Mouse (Mus musculus): ENCODE data around the gene Polr2i. TPM values are rescaled to one million over a fixed set of nuclear protein-coding genes. Genes with fewer than 3 reads are reported as not detected.
"Not testable (repeated sequence)": the region's sequence is repeated elsewhere in the genome, so short reads cannot be mapped to it uniquely, and the experiment has no call there.

Gene Polr2i
- total RNA-seq, 4 experiments from 2014 or later = 56.6 to 66.4 (median 60.7) TPM

DNA sequence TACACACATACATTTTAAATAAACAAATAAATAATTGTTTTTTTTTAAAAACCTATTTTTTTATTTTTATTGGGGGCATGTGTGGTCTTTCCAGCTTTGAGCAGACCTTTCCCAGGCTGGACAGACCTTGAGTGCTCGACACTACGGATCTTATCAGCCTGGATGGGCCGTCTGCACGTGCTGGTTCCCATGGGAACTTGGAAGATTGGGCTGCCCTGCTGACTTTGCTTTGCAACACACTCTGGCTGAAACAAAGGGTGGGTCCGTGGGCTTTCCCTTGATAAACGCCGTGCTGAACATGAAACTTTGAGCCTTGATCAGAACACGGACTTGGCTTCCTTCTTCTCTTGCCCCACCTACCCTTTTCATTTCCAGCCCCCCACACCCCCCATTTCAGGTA is 27.4 kb upstream of the Polr2i start:
- no peak for DNase-seq (ENCODE audit: low spot score in 2 of 2)

DNA sequence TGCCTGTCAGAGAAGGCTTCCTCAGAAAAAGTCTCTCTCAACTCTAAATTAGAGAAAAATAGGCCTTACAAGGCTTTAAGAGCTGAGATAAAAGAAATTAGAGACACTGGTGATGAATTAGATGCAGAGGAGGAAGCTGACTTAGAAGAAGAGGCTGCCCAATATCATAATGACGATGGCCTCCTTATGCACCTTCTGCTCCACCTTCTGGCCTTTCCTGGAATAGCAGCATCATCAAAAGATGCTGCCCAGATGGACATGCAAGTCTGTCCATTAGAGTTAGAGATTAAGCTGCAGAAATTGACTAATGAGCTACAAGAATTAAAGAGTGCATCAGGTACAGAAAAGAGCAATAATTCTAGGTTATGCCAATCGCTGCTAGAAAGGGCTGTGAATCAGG is 26.4 kb upstream of the Polr2i start:
- no peak for DNase-seq (ENCODE audit: low spot score in 2 of 2)

DNA sequence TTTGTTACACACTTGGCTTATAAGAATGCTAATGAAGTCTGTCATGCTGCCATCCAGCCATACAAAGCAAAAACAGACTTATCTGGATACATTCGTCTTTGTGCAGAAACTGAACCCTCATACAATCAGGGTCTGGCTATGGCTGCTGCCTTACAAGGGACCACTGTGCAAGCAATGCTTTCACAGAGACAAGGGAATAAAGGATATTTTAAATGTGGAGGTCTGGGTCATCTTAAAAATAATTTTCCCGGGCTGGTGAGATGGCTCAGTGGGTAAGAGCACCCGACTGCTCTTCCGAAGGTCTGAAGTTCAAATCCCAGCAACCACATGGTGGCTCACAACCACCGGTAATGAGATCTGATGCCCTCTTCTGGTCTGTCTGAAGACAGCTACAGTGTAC is 25.4 kb upstream of the Polr2i start:
- not testable (repeated sequence) for DNase-seq (ENCODE audit: low spot score in 2 of 2)

DNA sequence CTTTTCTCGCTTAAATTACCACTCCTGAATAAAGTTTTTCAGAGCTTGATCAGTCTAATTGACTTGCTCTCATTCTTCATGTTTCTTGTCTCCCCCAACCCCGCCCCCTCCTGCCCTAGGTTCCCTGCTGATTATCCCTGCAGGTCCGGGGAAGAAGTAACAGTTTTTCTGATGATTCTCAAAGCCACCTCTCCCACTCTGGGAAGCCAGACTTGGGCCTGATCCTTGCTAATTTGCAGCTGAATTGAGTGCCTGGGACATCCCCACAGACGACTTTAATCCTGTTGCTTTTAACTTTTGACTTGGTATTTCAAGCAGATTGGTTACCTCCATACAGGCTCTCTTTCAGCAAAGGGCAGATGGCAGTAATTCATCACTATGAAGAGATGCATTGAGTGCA is 20.7 kb upstream of the Polr2i start:
- no peak for DNase-seq (ENCODE audit: low spot score in 2 of 2)

DNA sequence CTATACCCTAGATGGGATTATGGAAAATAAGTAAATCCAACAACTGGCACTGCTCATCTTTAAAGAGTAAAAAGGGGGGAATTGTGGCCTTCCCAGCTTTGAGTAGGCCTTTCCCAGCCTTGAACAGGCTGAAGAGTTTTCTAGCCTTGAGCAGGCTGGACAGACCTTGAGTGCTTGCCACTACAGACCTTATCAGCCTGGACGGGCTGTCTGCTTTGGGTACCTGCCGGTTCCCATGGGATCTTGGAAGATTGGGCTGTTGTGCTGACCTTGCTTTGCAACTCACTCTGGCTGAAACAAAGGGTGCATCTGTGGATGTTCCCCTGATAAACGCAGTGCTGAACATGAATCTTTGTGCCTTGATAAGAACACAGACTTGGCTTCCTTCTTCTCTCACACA is 17.9 kb upstream of the Polr2i start:
- DNase-seq (ENCODE audit: low spot score in 2 of 2) = no peak

DNA sequence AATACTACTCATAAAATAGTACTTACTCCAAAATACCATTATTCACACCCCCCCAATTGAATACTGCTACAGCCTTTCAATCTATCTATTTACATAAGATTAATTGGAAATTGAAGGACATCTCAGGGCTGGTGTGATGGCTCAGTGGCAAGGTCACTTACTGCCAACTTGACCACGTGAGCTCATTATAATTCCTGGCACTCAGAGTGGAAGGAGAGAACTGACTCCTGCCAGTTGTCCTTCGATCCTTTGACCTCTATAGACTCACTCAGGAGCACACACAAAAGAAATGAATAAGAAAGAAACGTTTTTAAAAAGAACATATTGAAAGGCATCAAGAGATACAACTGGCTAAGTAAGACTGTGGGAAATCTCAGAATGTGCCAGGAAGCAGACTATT is 15.9 kb upstream of the Polr2i start:
- DNase-seq (ENCODE audit: low spot score in 2 of 2) = no peak

DNA sequence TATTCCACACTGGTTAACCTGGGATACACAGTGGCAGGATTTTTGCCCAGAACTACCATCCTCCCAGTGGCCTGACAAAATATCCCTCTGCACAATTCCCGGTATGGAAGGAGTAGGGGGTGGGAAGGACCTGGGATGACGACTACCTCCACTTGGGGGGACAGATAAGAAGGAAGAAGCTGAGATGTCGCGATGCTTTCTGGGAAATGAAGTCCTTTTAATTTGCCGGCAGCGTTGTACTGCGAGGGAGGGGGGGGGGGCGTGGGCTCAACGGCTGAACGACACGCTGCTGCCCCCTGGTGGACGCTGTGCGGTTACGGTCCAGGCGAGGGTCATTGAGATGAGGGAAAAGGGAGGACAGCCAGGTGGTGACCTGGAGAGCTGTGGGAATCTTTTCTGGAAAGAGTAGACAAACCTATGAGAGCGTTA is 15.0 kb upstream of the Polr2i start:
- DNase-seq (ENCODE audit: low spot score in 2 of 2) = no peak

DNA sequence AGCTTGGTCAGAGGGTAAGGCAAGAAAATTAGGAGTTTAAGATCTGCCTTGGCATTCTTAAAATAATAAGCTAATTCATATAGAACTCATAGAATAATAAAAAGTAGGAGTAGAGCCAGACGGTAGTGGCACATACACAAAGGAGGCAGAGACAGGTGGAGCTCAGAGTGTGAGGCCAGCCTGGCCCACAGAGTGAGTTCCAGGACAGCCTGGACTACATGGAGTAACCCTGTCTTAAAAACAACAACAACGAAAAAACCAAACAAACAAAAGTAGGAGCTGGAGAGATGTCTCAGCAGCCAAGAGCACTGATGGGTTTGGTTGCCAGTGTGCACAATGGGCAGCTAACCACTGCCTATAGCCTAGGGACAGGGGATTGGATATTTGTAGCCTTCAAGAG is 14.5 kb upstream of the Polr2i start:
- DNase-seq (ENCODE audit: low spot score in 2 of 2) = no peak

DNA sequence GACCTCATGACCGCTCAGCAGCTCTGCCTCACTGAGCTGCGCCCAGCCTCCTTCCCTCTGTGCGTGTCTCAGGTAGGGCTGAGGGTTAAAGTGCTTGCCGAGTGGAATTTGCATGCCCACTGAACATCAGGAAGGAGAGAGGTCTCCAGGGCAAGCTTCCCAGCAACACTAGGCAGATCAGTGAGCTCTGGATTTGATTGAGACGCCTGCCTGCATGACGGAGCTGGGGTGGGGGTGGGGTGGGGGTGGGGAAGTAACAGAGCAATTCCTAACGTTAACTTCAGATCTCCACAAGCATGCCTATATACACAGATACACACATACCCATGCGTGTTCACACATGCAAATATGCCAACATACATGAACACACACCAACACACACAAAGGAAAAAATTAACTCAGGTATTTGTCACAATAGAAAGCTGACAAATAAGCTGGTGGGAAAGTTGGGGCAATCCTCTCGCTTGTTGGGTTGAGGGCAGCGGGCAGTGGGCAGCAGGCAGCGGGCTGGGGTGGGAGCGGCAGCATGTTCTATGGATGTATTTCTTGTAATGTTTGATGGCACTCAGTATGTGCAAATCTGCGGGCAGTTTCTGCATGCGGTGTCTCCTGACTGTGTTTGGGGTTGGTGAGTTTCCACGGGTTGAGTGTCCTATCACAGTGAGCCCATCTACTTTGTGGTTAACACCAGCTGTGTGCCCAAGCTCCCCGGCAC is 12.3 kb upstream of the Polr2i start:
- DNase-seq (ENCODE audit: low spot score in 2 of 2) = no peak

DNA sequence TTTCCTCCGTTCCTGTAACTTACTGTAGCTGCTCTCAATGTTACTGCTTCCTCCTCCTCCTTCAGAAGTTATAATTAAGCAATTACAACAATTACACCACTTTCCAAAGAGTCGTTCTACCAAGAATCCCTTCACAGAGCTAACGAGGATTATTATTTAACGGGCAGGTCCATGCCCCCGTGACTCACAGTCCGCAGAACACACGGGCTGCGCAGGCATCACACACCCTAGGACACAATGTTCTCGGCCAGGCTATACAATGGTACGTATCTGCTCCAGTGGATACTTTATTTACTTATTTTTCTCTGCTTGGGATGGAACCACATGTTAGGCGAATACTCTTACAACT is 11.8 kb upstream of the Polr2i start:
- DNase-seq (ENCODE audit: low spot score in 2 of 2) = no peak

DNA sequence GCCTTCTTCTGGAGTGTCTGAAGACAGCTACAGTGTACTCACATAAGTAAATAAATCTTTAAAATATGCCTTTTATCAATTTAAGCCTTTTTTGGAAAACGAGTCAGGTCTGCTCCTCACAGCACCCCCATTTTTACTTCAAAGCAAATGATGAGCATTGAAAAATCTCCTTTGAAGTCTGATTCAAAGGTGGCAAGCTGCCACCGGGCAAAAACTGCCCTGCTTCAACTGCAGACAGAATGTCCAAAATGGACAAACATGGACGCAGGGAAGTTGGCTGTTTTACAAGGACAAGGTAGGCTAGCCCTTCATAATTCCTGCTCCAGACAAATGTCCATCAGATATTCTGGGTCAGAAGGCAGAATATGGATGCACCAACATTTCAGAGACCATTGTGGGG is 10.3 kb upstream of the Polr2i start:
- DNase-seq (ENCODE audit: low spot score in 2 of 2) = no peak

DNA sequence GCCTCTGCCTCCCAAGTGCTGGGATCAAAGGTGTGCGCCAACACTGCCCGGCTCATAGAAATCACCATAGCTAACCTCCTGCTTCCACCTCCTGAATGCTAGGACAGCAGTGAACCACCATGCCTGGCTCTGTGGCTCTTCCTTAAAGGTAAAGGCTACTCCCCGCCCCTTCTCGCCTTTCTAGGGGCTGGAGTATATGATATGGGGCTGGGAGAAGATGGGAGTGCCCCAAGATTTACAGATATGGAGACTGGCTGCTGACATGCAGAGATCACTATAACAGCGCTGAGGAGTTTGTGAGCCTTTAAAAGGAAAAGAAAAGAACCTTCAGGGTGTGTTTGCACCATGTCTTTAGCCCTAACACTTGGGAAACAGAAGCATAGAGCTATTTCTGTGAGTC is 9.5 kb upstream of the Polr2i start:
- no peak for DNase-seq (ENCODE audit: low spot score in 2 of 2)

DNA sequence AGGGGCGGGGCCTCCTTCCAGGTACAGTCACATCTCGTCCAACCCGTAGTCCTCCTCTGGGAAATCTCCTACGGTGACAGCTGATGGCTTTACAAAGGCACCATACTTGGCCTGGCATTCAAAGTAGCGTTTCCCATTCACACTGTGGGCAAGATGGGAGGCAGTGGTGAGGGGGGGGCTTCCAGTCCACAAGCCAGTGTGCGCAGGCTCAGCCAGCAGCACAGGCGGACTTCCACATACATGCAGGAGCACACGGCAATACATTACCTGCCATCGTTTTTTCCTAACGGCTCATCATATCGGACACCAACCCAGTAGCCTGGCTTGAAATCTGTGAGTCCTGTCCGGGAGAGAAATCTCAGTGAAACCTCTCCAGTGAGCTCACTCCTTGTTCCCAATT is 7.5 kb upstream of the Polr2i start:
- DNase-seq (ENCODE audit: low spot score in 2 of 2) = no peak

DNA sequence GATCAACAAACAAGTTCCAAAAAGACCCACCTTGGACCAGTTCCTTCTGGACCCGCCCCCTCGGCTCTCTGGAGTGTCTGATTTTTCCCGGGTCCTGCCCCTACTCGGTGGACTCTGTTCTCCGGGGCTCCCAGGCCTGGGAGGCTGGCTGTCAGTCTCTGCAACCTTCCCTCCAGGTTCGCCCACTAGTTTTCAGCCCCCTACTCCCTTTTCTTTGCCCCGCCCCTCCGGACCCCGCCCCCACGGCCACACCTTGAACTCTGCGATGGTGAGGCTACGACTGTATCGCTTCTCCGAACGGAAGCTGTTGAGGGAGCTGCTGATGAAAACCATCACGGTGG is 450 bp upstream of the Polr2i start:
- no peak for DNase-seq (ENCODE audit: low spot score in 2 of 2)

DNA sequence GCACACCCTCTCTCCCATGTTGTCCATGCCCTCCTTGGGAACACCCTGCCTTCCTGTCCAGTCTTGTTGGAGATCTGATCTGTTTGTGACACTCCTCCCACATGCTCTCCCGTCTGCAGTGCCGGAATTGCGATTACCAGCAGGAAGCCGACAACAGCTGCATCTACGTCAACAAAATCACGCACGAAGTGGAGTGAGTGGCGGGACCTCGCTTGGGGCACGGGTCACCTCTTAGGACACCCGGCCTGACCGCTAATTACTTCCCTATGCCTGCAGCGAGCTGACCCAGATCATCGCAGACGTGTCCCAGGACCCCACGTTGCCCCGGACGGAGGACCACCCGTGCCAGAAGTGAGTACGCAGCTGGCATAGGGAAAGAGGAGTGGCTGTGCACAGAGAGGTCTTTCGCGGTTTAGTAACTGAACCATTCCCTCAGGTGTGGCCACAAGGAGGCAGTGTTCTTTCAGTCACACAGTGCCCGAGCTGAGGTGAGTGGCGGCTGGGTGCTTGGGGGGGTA is 942 bp downstream of the Polr2i start:
- no peak for DNase-seq (ENCODE audit: low spot score in 2 of 2)

DNA sequence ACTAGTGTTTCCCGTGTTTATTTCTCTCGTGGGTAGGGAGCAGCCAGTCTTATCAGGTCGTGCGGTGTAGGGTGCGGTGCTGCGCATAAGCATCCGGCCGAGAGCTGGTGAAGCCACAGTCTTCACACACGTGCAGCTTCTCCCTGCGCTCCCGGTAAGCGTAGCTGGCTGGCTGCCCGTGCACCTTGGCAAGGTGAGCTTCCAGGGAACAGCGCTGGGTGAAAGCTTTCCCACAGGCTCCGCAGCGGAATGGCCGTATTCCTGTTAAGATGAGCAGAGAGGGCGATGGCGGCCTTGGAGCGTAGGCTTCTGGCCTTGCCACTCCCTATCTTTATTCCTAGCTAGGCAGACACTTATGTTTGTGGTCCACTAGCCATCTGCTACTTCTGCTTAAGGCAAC is 1.6 kb downstream of the Polr2i start:
- DNase-seq (ENCODE audit: low spot score in 2 of 2) = no peak

DNA sequence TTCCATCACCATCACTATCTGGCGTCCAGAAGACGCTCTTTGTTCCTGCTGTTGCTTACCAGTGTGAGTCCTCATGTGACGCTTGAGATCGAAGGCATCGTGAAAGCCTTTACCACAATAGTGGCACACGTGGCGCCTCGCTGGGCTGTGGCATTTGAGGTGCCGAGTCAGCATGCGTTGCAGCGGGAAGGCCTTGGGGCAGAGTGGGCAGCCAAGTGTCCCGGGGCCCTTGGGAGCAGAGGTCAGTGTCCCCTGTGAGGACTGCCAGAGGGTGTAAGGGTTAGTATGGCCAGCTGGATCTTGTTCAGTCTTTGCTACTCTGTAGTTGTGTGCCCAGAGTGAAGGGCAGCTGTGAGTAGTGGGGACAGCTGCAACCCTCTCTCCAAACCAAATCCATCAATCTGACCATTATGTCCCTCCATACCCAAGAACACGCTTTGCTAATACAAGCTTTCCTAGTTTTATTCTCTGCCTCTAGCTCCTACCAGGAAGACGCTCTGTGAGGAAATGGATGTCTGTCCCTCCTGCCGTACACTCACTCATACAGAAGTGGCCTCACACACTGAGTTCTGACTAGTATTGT is 2.6 kb downstream of the Polr2i start:
- no peak for DNase-seq (ENCODE audit: low spot score in 2 of 2)

DNA sequence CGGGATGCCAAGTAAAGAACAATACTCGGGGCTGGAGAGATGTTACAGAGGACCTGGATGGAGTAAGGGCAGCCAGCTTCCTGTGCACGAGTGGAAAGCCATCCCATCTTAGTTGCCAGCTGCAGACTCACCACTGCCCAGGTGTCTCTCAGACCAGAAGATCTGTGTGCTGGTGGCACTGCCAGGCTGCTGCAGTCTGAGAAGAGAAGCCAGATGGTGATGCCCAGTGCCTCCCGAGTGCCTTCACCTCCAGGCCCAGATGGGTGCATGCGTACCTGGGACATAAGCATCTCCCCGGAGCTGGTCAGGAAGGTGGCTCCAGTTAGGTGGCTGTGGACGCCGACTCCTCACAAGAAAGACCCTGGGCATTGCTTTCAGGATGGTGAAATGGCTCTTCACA is 3.3 kb downstream of the Polr2i start:
- DNase-seq (ENCODE audit: low spot score in 2 of 2) = no peak

DNA sequence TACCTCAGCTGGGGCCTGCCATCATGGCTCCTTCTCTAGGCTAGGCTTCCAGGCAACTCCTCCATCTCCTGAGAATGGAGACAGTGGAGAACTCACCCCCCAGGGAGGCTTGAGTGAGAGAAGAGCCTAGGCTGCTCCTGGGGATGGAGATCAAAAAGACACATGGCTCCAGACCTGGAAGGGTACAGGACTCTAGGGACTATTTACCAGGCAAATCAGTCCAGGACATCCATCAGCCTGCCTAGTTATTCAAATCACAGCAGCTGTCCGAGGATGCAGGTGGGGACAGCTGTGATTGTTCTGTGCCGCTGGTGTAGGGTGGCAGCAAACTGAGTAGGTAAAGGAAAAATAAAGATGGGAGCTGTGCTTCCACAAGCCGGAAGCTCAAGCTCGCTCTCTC is 3.9 kb downstream of the Polr2i start, which contains the start of gene Ovol3:
Gene Ovol3, minus strand, starts transcription at position 101 of the 400 bp plus-strand sequence.
- no peak for DNase-seq (ENCODE audit: low spot score in 2 of 2)

DNA sequence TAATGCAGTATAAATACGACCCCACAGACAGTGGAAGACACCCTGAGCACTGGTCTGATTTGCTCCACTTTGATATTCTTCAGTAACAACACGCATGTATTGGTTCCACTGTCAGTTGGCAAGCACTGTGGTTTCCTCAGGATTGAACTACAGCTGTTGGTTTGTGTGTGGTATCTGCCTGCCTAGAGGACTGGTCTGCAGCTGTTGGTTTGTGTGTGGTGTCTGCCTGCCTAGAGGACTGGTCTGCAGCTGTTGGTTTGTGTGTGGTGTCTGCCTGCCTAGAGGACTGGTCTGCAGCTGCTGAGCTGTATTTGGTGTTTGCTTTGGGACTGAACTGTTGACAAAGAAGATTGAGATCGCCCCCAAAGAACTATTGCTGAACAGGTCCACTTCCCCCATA is 5.6 kb downstream of the Polr2i start:
- DNase-seq (ENCODE audit: low spot score in 2 of 2) = not testable (repeated sequence)

DNA sequence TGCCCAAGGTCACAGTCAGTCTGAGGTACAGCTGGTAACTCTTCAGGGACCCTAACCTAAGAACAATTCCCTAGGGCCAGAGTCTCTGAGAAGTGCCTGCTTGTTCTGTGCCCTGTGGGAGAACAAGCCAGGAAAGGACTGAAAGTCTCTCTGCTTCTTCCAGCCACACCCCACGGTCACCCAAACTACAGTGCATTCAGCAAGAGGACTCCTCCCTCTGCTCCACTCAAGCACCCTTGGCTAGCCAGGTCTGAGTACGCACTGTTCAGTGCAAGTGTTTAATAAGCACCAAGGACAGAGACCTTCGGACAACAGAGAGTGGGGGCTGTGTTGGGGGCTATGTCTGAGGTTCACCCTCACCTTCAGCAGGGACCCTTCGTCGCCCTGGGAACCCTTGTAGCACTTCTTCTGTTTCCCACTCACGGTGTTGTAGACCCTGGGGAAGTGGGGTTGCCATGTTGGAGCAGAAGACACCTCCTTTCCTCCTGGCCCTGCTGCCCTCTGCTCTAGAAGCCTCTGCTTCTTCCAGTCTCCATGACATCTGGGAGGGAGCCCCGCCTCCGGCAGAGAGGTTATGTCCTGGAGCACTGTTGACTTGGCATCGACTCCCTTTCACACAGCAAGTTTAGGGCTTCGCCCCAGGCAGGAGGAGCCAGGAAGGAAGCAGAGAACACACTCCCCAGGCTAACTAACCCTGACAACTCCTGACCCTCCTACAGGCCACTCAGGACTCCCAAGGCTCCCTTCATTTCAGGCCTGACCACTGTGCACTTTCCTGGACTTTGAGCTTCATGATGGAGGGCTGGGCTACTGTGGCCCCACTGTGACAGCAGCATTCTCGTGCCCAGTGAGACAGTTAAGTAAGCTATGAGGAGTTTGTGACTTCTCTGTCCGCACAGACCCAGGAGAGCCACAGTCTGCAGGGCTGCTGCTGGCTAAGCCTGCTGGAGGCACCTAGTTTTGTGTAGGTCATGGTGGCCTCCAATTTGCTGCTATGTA is 20.5 kb downstream of the Polr2i start:
- no peak for DNase-seq (ENCODE audit: low spot score in 2 of 2)

DNA sequence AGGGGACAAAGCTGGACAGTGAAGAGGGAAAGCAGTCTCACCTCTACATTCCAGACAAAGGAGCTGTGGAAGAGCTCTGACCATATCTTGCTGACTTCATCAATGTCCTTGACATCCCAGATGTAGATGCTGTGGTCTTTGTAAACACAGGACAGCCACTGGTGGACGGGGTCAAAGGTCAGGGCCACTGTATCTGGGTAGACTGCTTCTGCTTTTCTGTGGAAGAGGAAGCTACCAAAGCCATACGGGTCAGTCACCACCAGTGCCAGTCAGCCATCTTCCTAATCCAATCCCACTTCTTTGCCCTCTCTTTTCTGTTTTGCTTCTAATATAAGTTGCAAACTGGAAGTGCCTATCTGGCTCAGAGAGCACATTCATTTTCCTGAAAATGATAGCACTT is 33.3 kb downstream of the Polr2i start:
- DNase-seq (ENCODE audit: low spot score in 2 of 2) = no peak

All from left cerebral cortex, adult 8-10 months (tissue).